Mouse (Mus musculus) thymus, postnatal 25 days (tissue): ENCODE measurements around the gene Ccdc107.

Experiments
- DNase-seq: peaks from one replicate; pipeline ENCODE4 v3.0.0; 2022

Gene Ccdc107

DNA sequence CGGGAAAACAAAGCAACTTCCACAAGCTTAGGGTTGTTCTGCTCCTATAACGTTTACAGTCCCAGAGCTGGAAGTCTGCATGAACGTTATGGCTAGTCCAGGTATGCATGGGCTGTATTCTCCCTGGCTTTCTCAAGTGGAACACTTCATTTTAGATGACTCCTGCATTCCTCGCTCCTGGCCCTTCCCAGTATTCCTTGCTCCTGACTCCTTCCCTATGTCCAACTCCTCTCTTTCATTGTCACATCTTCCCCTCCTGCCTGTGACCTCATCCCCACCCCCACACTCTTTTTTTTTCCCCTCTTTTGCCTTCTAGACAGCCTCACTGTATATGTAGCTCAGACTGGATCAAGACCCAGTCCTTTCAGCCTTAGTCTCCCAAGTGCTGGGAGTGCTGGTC, 21.1 kb downstream of the Ccdc107 start:
- no peak for DNase-seq

DNA sequence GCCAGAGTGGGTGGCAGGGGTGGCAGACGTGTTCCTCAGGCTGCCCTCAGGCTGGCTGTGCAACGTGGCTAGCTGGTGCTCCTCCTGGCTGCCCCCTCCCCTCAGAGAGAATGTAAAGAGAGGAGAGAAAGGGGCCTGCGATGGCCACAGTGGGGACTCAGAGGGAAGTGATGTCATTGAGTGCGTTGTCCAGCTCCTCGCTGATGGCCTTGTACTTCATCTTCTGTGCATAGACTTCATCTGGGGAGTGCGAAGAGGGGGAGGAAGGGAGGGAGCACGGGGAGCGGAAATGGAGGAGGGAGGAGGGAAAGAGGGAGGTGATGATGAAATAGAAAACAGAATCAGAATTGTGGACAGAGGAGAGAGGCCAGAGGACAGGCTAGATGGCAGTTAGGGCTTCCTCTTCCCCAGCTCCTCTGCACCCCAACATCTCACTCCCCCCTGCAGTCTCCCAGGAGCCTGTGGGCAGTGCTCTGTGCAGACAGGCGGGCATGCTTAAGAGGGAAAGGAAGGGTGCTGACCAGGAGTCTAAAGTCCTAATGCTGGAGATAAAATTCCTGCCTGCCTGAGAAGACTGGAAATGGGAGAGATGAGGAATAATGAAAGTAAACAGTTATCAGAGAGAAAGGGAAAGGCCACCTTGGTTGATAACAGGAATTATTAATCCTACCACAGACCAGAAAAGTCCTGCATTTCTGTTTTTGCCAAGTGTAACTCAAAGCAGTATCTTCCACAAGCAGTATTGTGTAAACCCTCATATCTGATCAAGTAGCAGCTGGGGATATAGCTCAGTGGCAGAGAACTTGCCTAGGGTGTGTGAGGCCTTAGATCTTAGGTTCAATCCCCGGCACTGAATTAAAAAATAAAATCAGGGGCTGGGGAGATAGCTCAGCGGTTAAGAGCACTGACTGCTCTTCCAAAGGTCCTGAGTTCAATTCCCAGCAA, 23.3 kb downstream of the Ccdc107 start:
- DNase-seq, result no peak

DNA sequence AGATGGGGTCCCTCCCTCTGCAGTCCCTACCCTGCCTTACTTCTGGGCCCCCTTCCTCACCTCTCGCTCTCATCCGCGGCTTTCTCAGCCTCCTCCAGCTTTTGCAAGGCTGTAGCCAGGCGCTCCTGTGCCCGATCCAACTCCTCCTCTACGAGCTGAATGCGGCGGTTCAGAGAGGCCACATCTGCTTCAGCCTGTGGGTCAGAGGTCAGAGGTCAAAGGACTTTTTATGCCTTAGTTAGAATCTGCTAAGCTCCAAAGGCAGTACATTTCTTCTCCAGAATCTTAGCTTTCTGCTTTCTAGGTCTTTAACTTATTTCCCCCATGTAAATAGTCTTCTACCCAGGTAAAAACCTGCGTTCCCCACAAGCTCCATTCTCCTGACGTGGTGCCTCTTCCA, 26.9 kb downstream of the Ccdc107 start:
- no peak for DNase-seq

DNA sequence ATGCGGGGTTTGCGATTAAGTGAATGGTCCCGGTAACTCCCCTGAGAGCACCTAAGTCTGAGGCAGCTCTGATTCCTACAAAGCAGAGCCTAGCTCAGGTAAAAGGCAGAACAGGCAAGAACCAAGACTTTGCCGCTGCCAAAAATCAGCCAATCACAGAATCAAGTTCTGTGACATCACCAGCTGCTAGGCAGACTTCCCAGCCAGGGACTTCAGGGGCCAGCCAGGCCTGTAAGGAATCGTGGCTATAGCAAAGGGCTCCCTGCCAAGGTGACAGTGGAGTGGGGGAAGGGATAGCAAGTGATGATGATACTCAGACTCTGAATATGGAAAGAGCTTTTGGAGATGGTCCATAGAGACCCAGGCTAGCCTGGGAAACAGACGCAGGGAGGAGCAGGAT, 27.3 kb downstream of the Ccdc107 start:
- peak; percentile 88 for DNase-seq

DNA sequence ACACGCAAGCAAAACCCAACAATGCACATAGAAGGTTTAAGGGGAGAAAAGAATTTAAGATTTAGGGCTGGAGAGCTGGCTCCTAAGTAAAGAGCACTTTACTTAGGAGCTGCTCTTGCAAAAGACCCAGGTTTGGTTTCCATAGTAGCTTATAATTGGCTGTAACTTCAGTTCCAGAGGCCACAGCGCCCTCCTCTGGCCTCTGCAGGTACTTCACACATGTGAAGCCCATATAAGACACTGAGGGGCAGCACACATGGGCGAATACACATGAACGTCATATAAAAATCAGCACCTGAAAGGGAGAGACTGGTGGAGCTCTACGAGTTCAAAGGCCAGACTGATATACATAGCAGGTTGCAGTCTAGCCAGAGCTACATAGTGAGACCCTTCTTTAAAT, 35.2 kb downstream of the Ccdc107 start:
- peak; percentile 44 for DNase-seq

DNA sequence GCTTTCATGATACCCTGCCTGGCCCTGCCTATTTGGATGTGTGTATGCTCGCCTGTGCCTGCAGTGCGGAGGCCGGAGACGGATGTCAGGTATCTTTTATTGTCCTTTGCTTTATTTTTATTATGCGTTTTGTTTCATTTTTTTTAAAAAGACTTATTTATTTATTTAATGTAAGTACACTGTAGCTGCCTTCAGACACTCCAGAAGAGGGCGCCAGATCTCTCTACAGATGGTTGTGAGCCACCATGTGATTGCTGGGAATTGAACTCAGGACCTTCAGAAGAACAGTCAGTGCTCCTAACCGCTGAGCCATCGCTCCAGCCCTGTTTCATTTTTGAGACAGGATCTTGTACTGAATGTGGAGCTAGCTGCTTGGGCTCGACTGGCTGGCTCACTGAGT, 35.8 kb downstream of the Ccdc107 start:
- DNase-seq, result no peak

DNA sequence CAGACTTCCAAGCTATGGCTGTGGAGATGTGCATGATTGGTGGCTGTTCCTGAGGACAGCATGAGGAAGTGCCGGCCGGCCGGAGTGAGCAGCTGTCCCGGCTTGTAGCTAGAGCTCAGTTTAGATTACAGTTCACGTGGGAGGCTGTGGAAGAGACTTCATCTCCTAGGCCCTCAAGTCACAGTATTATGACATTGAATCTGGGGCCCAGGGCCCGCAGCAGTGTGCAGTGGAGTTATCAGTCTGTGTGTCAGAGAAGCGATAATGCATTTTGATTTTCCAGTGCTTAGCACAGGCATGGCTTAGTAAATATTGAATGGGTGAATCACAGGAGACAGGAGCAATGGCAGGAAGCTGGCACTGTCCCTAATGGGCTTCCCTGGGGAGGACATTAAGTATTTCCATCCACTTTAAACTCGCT, 37.4 kb downstream of the Ccdc107 start:
- no peak for DNase-seq

DNA sequence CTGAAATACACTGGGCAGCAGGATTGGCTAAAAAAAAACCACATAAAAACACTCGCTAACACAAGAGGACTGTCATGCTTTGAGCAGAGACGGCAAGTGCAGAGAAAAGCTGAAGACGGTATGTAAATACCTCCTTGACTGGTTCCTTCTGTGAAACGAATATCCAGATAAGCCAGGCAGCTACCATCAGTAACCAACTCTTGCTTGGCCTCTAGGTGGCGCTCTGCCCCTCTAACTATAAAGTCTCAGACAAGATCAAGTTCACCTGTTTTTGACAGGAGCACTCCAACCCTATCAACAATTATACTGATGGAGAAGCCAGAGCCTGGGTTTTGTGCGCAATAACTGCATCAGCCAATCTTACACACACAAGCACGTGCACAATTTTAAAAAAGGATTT, 37.9 kb downstream of the Ccdc107 start:
- DNase-seq, result peak; percentile 80

DNA sequence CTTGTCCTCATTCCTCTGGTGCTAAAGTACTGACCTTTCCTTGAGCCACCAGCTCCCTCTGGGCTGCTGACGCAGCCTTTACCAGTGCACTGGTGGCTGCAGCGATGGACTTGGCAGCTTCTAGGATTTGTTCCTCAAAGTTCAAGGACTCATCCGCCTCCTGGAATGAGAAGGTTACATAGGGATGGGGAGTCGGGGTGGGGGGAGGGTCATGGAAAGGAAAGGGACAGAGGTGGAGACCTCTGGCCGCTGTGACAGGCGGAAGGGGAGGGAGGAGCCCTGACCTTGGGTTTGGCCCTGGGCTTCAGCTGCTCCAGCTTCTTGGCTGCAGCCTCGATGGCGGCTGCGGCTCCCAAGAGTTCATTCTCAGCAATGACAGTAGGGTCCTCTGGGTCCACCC, 40.6 kb downstream of the Ccdc107 start:
- no peak for DNase-seq

DNA sequence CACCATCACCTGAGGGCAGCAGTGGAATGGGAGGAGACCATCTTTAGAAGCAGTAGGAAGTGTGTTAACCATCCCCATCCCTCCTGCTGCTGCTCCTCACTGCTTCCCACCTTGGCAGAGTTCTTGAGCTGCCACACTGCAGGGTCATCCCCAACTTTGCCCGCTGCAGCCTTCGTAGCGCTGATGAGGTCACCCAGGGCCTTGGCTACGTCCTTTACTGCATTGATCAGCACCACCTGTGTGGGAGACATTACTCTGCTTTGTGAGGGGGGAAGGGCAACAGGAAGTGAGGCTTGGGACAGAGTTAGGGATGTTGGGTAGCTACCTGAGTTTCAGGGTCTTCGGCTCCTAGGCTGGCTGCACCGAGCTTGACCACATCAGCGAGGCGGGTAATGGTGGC, 42.9 kb downstream of the Ccdc107 start:
- no peak for DNase-seq

DNA sequence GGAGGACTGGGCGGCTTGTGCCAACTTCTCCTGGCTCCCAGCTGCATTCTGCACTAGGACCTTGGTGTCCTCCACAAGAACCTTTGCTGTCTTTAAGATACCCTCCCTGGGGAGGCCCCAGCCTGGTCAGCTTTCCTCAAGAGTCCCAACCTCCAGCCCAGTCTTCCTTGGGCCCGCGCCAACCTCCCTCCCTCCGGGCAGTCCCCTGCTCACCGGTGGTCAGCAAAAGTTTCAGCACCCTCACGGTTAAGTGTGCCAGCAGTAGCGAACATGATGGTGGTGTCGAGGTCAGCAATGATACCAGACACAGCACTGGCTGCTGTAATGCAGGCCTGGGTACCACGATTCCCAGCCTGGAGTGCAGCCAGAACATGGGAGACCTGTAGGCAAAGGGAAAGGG, 43.3 kb downstream of the Ccdc107 start:
- no peak for DNase-seq

DNA sequence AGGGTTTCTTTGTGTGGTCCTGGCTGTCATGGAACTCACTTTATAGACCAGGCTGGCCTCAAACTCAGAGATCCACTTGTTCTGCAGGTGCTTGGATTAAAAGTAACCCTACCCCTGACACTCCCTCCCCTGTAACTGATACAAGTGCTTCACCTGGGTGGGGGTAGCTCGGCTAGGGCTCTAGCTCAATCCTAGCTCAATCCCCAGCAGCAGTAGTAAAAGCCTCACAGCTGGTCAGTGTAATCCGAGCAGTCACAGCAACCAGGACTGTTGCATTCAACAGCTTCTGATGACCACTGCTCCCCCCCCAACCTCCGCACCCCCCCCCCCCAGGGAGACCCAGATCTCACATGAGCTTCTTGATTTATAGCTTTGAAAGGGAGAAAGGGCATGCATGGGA, 49.3 kb downstream of the Ccdc107 start:
- no peak for DNase-seq
